Mouse (Mus musculus) neural tube, embryonic 13.5 days (tissue): ENCODE data around the gene Ankmy2. TPM values are rescaled to one million over a fixed set of nuclear protein-coding genes. Genes with fewer than 3 reads are reported as not detected.
A peak's percentile ranks its signal among the peaks of the same experiment; 100 is the strongest.
"Not testable (repeated sequence)": the region's sequence is repeated elsewhere in the genome, so short reads cannot be mapped to it uniquely, and the experiment has no call there.

ENCODE experiments used
- ATAC-seq: fragments of 200-750 bp; cut with Nextera tagmentation; 2 replicates; pipeline ENCODE4 v1.8.0; 2017; ENCODE audit warnings: low read depth, mild to moderate bottlenecking, moderate TSS enrichment, moderate library complexity
- H3K27ac ChIP-seq: fragments of 300-500 bp; sonication (generic); replicated peaks from 2 replicates; pipeline ENCODE4 v1.5.1; 2015; ENCODE audit warnings: moderate library complexity, mild to moderate bottlenecking, inconsistent platforms
- H3K27me3 ChIP-seq: fragments of 300-500 bp; sonication (generic); 2 replicates; pipeline ENCODE4 v1.6.1; 2015; ENCODE audit warnings: mild to moderate bottlenecking, inconsistent platforms
- H3K36me3 ChIP-seq: fragments of 300-500 bp; sonication (generic); 2 replicates; pipeline ENCODE4 v1.6.1; 2015; ENCODE audit warnings: mild to moderate bottlenecking, inconsistent platforms
- H3K4me1 ChIP-seq: fragments of 300-500 bp; sonication (generic); replicated peaks from 2 replicates; pipeline ENCODE4 v1.6.1; 2015; ENCODE audit warnings: inconsistent platforms
- H3K4me2 ChIP-seq: fragments of 300-500 bp; sonication (generic); 2 replicates; pipeline ENCODE4 v1.6.1; 2015; ENCODE audit warnings: inconsistent platforms, mild to moderate bottlenecking, moderate library complexity
- H3K4me3 ChIP-seq: fragments of 300-500 bp; sonication (generic); 2 replicates; pipeline ENCODE4 v1.5.1; 2015; ENCODE audit warnings: mild to moderate bottlenecking, inconsistent platforms
- H3K9ac ChIP-seq: fragments of 300-500 bp; sonication (generic); 2 replicates; pipeline ENCODE4 v1.6.1; 2015; ENCODE audit warnings: moderate library complexity, mild to moderate bottlenecking, inconsistent platforms
- H3K9me3 ChIP-seq: fragments of 300-500 bp; sonication (generic); 2 replicates; pipeline ENCODE4 v1.6.1; 2016; ENCODE audit warnings: inconsistent platforms
- WGBS: fragments of 180-500 bp; shearing (Covaris S2); methylation state at CpG from one replicate; pipeline ENCODE4 v1.1.7; 2015; 5-methylcytosine and 5-hydroxymethylcytosine counted together
- polyA plus RNA-seq: library from polyadenylated mRNA; unstranded; fragments of >200 nt; fragmentation: Nextera tagmentation; extraction: Ambion mirVana; gene quantifications from 2 replicates; pipeline ENCODE4 v1.2.1, GENCODE M21; 2015

The Ankmy2 gene
- polyA plus RNA-seq, 1 experiment from 2014 or later = 58.3 TPM

DNA sequence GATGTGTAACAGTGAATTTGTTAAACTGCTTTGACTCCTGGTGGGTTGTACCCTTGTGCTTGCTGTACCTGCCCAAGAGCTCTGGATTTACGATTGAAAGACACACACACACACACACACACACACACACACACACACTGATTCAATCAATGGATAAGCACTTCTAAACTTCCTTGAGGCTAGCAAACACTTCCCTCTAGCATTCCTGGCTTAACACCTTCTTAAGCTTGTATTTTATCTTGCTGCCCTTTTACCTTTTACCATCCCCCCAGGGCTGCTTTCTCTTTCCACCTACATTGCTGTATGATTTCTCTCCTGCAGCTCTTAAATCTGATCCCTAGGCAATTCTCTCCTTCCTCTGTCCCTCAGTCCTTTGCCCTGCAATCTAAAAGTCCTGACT lies 8.4 kb downstream of the Ankmy2 start:
- 45% methylated on average over 1 of the region's 1 CpGs for WGBS
- no peak overlapping the region for H3K27ac ChIP-seq
- H3K9ac ChIP-seq = no peak overlapping the region
- peaks cover 16% of the 10 kb centered on the region for H3K36me3 ChIP-seq
- no peak overlapping the region for H3K4me2 ChIP-seq
- H3K4me3 ChIP-seq = no peak overlapping the region
- ATAC-seq = no peak
- H3K4me1 ChIP-seq = peaks cover 13% of the 10 kb centered on the region; the same call in 1 of the 2 replicates
- no peaks in the 10 kb centered on the region for H3K27me3 ChIP-seq
- no peaks in the 10 kb centered on the region for H3K9me3 ChIP-seq

DNA sequence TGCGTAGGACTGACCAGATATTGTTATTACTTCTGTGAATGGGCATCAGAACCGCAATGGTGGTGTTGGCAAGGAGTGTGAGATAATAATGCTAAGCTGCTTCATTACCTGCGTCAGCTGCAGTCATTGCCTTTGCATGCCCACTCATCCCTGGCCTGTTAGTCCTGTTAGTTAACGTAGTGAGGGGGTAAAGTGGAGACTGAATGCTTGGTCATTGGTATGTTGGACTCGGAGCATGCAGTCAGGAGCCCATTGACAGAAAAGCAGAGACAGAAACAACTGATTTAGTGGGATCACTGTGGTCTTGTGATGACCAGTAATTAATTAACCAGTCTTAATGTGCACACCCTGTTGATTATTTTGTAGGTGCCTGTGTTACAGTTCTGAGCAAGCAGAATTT lies 20.3 kb downstream of the Ankmy2 start:
- Histone ChIP-seq H3K9me3 (no peaks in the 10 kb centered on the region), H3K36me3 (peaks cover 76% of the 10 kb centered on the region), H3K4me1 (no peaks in the 10 kb centered on the region), H3K4me2 (no peak overlapping the region), H3K4me3 (no peak overlapping the region), H3K27ac (no peak overlapping the region), H3K9ac (no peak overlapping the region), H3K27me3 (no peaks in the 10 kb centered on the region)
- 96% methylated on average over 5 of the region's 5 CpGs for WGBS
- no peak for ATAC-seq

DNA sequence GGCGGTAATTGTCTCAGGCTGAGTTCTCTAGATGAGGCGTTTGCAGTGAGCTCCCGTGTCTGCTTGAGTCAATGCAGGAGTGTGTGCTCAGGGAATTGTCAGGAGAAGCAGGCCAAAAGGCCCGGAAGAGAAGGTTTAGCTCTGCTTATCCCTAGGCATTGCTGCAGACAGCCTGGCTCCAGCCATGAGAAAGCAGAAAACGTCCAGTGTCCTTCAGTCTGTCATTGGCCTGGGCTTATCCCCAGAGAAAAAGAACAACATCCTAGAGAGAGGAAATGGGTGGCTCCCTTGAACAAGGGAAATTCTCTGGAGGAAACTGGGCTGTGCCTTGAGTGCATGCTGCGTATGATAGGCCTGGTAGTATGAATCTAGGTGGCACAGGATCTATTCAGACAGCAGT lies 25.7 kb downstream of the Ankmy2 start:
- Histone ChIP-seq H3K9me3 (no peaks in the 10 kb centered on the region), H3K36me3 (peaks cover 74% of the 10 kb centered on the region)
- 87% methylated on average over 6 of the region's 6 CpGs for WGBS

DNA sequence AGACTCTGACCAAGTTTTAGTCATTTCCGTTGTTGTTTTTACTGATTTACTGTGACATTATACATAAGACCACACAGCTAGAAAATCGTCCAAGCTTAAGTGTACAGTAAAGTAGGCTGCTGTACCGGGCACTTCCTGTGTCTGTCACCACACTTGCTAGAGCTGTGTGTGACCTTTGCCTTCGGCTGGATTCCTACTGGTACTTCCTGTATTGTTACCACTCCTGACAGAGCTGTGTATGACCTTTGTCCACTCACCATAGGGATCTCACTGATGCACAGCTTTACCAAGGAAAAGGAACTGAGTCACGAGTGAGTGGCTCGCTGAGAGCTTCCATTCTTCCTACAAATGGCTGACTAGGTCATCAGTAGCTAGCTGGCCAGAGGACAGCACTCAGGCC lies 30.2 kb downstream of the Ankmy2 start:
- no peaks in the 10 kb centered on the region for H3K9me3 ChIP-seq
- H3K27ac ChIP-seq = no peak overlapping the region
- ATAC-seq = no peak
- no peak overlapping the region for H3K9ac ChIP-seq
- no peak overlapping the region for H3K4me2 ChIP-seq
- H3K4me1 ChIP-seq = no peaks in the 10 kb centered on the region
- H3K36me3 ChIP-seq = peaks cover 84% of the 10 kb centered on the region
- no peak overlapping the region for H3K4me3 ChIP-seq
- H3K27me3 ChIP-seq = no peaks in the 10 kb centered on the region
- 78% methylated on average over 6 of the region's 6 CpGs for WGBS

More for the DNA sequence above, 25.7 kb downstream of the Ankmy2 start:
- Histone ChIP-seq H3K27me3 (no peaks in the 10 kb centered on the region), H3K4me1 (no peaks in the 10 kb centered on the region), H3K9ac (no peak overlapping the region), H3K4me2 (no peak overlapping the region), H3K27ac (no peak overlapping the region), H3K4me3 (no peak overlapping the region)
- no peak for ATAC-seq

DNA sequence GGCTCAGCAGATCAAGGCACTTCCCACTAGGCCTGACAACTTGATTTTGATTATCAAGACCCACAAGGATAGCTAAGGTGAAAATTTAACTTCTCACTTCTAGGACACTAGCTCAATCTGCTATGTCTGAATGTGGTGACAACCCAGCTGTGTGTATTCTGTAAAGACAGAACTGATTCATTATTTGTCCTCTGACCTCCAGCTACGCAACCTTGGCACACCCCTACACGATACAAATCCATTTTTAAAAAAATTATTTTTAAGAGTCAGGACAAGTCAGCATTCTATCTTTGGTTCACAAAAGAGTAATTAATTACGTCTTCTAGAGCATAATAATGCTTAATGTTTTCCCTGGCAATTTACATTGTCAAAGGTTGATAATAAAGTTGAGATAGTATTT lies 32.7 kb downstream of the Ankmy2 start:
- Histone ChIP-seq H3K27me3 (no peaks in the 10 kb centered on the region), H3K4me1 (no peaks in the 10 kb centered on the region), H3K4me2 (no peak overlapping the region), H3K9ac (no peak overlapping the region), H3K4me3 (no peak overlapping the region), H3K27ac (no peak overlapping the region), H3K9me3 (no peaks in the 10 kb centered on the region), H3K36me3 (peaks cover 79% of the 10 kb centered on the region)
- 93% methylated on average over 3 of the region's 3 CpGs for WGBS
- ATAC-seq = no peak

DNA sequence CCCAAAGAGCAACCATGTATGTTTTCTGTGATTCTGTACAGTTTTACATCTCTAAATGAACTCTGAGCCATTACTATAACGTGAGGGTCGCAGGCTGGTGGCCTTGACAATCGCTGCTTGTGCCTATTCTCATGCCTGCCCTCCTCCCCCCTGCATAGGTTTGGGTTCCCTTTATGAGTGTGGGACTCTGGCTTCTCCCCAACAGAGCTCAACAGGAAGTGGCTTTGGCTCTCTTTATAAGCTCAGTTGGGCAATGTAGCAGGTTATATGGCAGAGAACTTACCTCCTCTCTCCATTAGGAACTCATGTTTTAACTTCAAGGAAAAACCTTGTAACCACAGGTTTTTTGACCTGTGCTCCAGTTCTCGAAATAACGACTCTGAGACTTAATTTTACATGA lies 33.4 kb downstream of the Ankmy2 start:
- Histone ChIP-seq H3K9ac (no peak overlapping the region), H3K4me1 (no peaks in the 10 kb centered on the region), H3K27ac (no peak overlapping the region), H3K9me3 (no peaks in the 10 kb centered on the region), H3K4me2 (no peak overlapping the region), H3K4me3 (no peak overlapping the region), H3K27me3 (no peaks in the 10 kb centered on the region), H3K36me3 (peaks cover 83% of the 10 kb centered on the region)
- ATAC-seq = no peak
- 87% methylated on average over 5 of the region's 5 CpGs for WGBS

DNA sequence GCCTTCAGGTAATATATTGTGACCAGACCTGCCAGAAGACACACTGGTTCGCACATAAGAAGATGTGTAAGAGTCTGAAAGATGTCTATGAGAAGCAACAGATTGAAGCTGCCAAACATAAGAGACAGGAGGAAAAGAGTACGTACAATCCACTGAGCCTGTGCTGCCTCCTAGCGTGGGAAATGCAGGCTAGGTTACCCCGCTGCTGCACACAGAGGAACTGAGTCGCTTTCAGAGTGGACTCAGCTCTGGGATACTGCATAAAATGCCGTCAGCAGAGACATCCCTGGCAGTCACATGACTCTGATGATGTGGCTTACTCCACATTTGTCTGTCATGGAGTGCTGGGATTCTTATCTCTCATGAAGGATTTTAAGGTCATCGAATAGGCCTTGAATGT lies 38.1 kb downstream of the Ankmy2 start:
- WGBS = 94% methylated on average over 7 of the region's 7 CpGs
- H3K9me3 ChIP-seq = peaks cover 19% of the 10 kb centered on the region
- peaks cover 77% of the 10 kb centered on the region for H3K36me3 ChIP-seq

DNA sequence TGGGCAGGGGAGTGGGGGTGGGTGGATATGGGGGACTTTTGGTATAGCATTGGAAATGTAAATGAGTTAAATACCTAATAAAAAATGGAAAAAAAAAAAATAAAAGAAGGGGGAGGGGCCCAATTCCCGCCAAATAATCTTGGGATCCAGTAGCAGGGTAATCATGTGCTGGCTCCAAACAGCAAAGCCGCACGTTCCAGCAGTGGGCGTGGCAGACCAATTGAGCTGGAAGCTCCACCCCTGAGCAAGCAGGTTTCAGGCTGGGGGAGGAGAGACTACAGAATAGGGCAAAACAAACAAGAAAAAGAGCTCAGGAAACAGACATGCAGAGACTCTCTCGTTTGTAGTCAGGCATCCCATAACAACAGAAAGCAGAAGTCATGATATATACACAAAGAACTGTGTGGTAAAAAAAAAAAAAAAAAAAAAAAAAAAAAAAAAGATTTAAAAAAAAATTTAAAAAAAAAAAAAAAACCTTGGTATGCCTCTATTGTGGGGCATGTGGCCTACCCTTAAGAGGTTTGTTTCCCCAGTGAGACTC lies 48.7 kb downstream of the Ankmy2 start:
- ATAC-seq, H3K4me3 ChIP-seq, H3K9me3 ChIP-seq, H3K36me3 ChIP-seq, H3K27ac ChIP-seq, H3K9ac ChIP-seq, H3K4me2 ChIP-seq, H3K27me3 ChIP-seq: not testable (repeated sequence)
- WGBS = 47% methylated on average over 5 of the region's 5 CpGs
- H3K4me1 ChIP-seq = peaks cover 13% of the 10 kb centered on the region

More for the DNA sequence above, 38.1 kb downstream of the Ankmy2 start:
- no peak overlapping the region for H3K4me3 ChIP-seq
- H3K4me2 ChIP-seq = no peak overlapping the region
- no peaks in the 10 kb centered on the region for H3K4me1 ChIP-seq
- no peak for ATAC-seq
- no peaks in the 10 kb centered on the region for H3K27me3 ChIP-seq
- H3K27ac ChIP-seq = no peak overlapping the region
- no peak overlapping the region for H3K9ac ChIP-seq

DNA sequence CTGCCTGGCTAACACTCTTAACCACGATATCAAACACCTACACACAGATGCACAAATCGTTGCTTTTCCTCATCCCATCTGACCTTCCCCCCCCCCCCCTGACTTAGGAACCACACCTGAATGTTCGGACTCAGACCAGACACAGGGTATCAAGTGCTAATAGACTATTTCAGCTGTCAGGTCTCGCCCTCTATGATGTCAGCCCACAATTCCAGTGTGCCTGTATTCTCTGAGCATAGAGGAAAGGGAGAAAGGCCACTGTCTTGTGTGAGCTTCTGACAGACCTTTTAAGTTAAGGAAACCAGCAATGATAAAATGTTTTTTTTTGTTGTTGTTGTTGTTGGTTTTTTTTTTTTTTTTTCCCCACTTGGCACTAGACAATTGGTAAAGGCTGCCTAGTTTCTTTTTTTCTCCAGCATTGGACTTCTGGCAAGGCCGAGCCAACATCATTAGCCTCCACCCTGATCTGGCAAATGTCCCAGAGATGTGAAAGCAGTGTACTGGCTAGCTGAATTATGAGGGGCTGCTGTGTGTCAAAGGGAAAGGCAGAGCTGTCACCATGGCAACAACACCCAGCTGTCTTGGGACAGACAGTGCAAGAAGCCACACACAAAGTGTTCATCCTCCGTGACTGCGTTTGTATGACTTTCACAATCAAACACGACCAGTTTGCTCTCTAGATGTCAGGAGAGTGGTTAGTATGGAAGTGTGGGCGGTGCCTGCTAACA lies 50.3 kb downstream of the Ankmy2 start:
- peak; percentile 99 for ATAC-seq
- Histone ChIP-seq H3K4me1 (peaks cover 13% of the 10 kb centered on the region), H3K27me3 (no peaks in the 10 kb centered on the region), H3K9ac (no peak overlapping the region), H3K4me2 (peak overlapping the region; percentile 43), H3K9me3 (no peaks in the 10 kb centered on the region), H3K27ac (peak overlapping the region; percentile 68), H3K4me3 (peak overlapping the region; percentile 13; the same call in 1 of the 2 replicates), H3K36me3 (no peaks in the 10 kb centered on the region)
- 33% methylated on average over 9 of the region's 9 CpGs for WGBS

DNA sequence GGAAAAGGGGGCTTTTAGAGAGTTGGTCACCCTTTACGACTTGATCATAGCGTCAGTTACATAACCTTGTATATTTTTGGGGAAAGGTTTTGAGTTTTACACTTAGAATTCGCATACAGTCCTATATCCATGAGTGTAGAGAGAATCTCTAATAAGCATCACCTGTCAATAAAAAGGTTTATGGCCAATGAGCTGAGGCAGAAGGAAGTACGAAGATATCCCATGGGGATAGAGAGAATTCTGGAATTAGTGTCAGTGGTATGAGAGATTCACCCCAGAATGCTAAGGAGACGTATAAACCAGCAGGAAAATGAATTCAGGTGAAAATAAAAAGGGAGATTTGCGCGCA lies 50.9 kb downstream of the Ankmy2 start:
- Histone ChIP-seq H3K36me3 (no peaks in the 10 kb centered on the region), H3K4me1 (peaks cover 13% of the 10 kb centered on the region), H3K4me3 (peak overlapping the region; percentile 13; the same call in 1 of the 2 replicates), H3K9ac (no peak overlapping the region), H3K27ac (peak overlapping the region; percentile 68), H3K4me2 (peak overlapping the region; percentile 43), H3K27me3 (no peaks in the 10 kb centered on the region), H3K9me3 (no peaks in the 10 kb centered on the region)
- WGBS = 48% methylated on average over 7 of the region's 7 CpGs
- ATAC-seq = peak; percentile 54

DNA sequence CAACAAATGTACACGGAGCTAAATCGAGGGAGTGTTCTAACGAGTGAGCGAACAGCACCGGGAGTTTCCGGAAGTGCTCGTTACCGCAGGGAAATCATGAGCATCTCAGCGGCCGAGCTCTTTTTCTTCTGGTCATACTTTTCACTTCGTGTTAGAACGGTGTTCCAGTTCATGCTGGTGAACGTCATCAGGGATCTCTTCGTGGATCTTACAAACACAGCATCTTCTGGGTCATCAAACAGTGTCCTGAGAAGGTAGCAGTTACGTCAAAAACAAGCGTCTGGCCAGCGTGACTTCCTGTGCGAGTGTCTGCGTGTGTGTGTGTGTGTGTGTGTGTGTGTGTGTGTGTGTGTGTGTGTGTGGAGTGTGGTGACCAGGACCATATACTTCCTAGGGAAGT lies 51.5 kb downstream of the Ankmy2 start:
- H3K4me1 ChIP-seq = peaks cover 13% of the 10 kb centered on the region
- H3K27me3 ChIP-seq = no peaks in the 10 kb centered on the region
- 70% methylated on average over 19 of the region's 19 CpGs for WGBS
- no peaks in the 10 kb centered on the region for H3K9me3 ChIP-seq
- no peak overlapping the region for H3K9ac ChIP-seq
- no peaks in the 10 kb centered on the region for H3K36me3 ChIP-seq
- no peak for ATAC-seq
- no peak overlapping the region for H3K27ac ChIP-seq
- peak overlapping the region; percentile 43 for H3K4me2 ChIP-seq
- no peak overlapping the region for H3K4me3 ChIP-seq

DNA sequence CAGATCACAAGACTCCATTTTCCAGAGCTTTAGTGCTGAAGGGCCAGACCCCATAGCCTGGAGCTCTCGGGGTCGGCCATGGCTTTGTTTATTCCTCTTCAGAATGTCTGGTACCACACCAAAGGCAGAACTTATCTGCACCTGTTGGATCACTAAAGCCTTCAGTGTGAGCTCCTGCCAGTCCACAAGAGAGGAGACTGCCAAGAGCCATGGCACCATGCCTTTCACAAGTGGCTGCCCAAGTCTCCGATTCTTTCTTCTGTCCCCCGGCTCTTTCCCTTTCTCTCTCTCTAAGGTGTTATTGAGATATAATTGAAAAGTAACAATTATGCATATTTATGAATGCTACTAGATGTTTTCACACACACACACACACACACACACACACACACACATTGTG lies 53.2 kb downstream of the Ankmy2 start:
- ATAC-seq = no peak
- Histone ChIP-seq H3K4me3 (no peak overlapping the region), H3K9ac (no peak overlapping the region), H3K4me1 (peaks cover 13% of the 10 kb centered on the region), H3K9me3 (no peaks in the 10 kb centered on the region), H3K36me3 (no peaks in the 10 kb centered on the region), H3K4me2 (no peak overlapping the region), H3K27me3 (no peaks in the 10 kb centered on the region), H3K27ac (no peak overlapping the region)
- WGBS = 86% methylated on average over 4 of the region's 4 CpGs
